Mouse (Mus musculus): ENCODE measurements around the gene Gpc3. TPM values are rescaled to one million over a fixed set of nuclear protein-coding genes. Genes with fewer than 3 reads are reported as not detected.

Gpc3 gene
- polyA plus RNA-seq (2012; ENCODE audit: insufficient read depth, insufficient read length, low replicate concordance, missing spikeins) = not detected in 2 replicates

- Histone ChIP-seq H3K27ac (ENCODE audit: insufficient read depth, low read depth, low read length) (no peak within 1 kb of the TSS), H3K4me3 (ENCODE audit: insufficient read depth, low read depth, low read length) (peak within 1 kb of the TSS; percentile 76), H3K4me1 (ENCODE audit: control insufficient read depth, insufficient read depth, low read length) (peaks cover 3% of the 10 kb centered on the region)
- TF ChIP-seq CTCF (IDR thresholded peaks at IDR 0.05; ENCODE audit: insufficient read depth, low read depth, low read length) (no peak), POLR2A (IDR thresholded peaks at IDR 0.05; ENCODE audit: insufficient read depth, low read depth, low read length) (no peak)
- WGBS = 24% methylated on average over 48 of the region's 48 CpGs
These were observed at the start of gene Gpc3 for GRCm38 (mm10) chrX:52613328-52614030. TSS of gene Gpc3 (minus strand) at chrX:52613950.

- Histone ChIP-seq H3K4me1 (ENCODE audit: control insufficient read depth, insufficient read depth, low read length) (peaks cover 6% of the 10 kb centered on the region), H3K27ac (ENCODE audit: insufficient read depth, low read depth, low read length) (no peak overlapping the region), H3K4me3 (ENCODE audit: insufficient read depth, low read depth, low read length) (no peak overlapping the region)
- TF ChIP-seq CTCF (IDR thresholded peaks at IDR 0.05; ENCODE audit: insufficient read depth, low read depth, low read length) (0 out of 2 replicates have a peak, but pooled peaks have one; percentile 18), POLR2A (IDR thresholded peaks at IDR 0.05; ENCODE audit: insufficient read depth, low read depth, low read length) (no peak)
- WGBS = 28% methylated on average over 10 of the region's 10 CpGs
These were observed 38.2 kb upstream of the Gpc3 start for GRCm38 (mm10) chrX:52651975-52652374.

GRCm38 (mm10) chrX:52651472-52651948 lies 37.8 kb upstream of the Gpc3 start:
- Histone ChIP-seq H3K4me3 (ENCODE audit: insufficient read depth, low read depth, low read length) (no peak overlapping the region), H3K4me1 (ENCODE audit: control insufficient read depth, insufficient read depth, low read length) (peaks cover 6% of the 10 kb centered on the region), H3K27ac (ENCODE audit: insufficient read depth, low read depth, low read length) (no peak overlapping the region)
- TF ChIP-seq CTCF (IDR thresholded peaks at IDR 0.05; ENCODE audit: insufficient read depth, low read depth, low read length) (no peak), POLR2A (IDR thresholded peaks at IDR 0.05; ENCODE audit: insufficient read depth, low read depth, low read length) (no peak)
- 48% methylated on average over 9 of the region's 9 CpGs for WGBS

GRCm38 (mm10) chrX:52648910-52649785 lies 35.4 kb upstream of the Gpc3 start:
- H3K4me3 ChIP-seq (ENCODE audit: insufficient read depth, low read depth, low read length) = no peak overlapping the region
- no peak overlapping the region for H3K27ac ChIP-seq (ENCODE audit: insufficient read depth, low read depth, low read length)
- TF ChIP-seq POLR2A (IDR thresholded peaks at IDR 0.05; ENCODE audit: insufficient read depth, low read depth, low read length) = no peak
- no peak for TF ChIP-seq CTCF (IDR thresholded peaks at IDR 0.05; ENCODE audit: insufficient read depth, low read depth, low read length)
- WGBS = 40% methylated on average over 19 of the region's 19 CpGs
- peaks cover 6% of the 10 kb centered on the region for H3K4me1 ChIP-seq (ENCODE audit: control insufficient read depth, insufficient read depth, low read length)

- H3K27ac ChIP-seq (ENCODE audit: insufficient read depth, low read depth, low read length) = no peak overlapping the region
- 71% methylated on average over 7 of the region's 7 CpGs for WGBS
- peaks cover 6% of the 10 kb centered on the region for H3K4me1 ChIP-seq (ENCODE audit: control insufficient read depth, insufficient read depth, low read length)
- no peak overlapping the region for H3K4me3 ChIP-seq (ENCODE audit: insufficient read depth, low read depth, low read length)
- TF ChIP-seq POLR2A (IDR thresholded peaks at IDR 0.05; ENCODE audit: insufficient read depth, low read depth, low read length) = no peak
- TF ChIP-seq CTCF (IDR thresholded peaks at IDR 0.05; ENCODE audit: insufficient read depth, low read depth, low read length) = no peak
These were observed 30.6 kb upstream of the Gpc3 start for GRCm38 (mm10) chrX:52644393-52644792.

- Histone ChIP-seq H3K27ac (ENCODE audit: insufficient read depth, low read depth, low read length) (no peak overlapping the region), H3K4me3 (ENCODE audit: insufficient read depth, low read depth, low read length) (no peak overlapping the region), H3K4me1 (ENCODE audit: control insufficient read depth, insufficient read depth, low read length) (no peaks in the 10 kb centered on the region)
- no peak for TF ChIP-seq CTCF (IDR thresholded peaks at IDR 0.05; ENCODE audit: insufficient read depth, low read depth, low read length)
- no peak for TF ChIP-seq POLR2A (IDR thresholded peaks at IDR 0.05; ENCODE audit: insufficient read depth, low read depth, low read length)
- WGBS = 81% methylated on average over 2 of the region's 2 CpGs
These were observed 29.6 kb upstream of the Gpc3 start for GRCm38 (mm10) chrX:52643350-52643749.

- no peak for TF ChIP-seq POLR2A (IDR thresholded peaks at IDR 0.05; ENCODE audit: insufficient read depth, low read depth, low read length)
- TF ChIP-seq CTCF (IDR thresholded peaks at IDR 0.05; ENCODE audit: insufficient read depth, low read depth, low read length) = no peak
- WGBS = 87% methylated on average over 2 of the region's 2 CpGs
- H3K27ac ChIP-seq (ENCODE audit: insufficient read depth, low read depth, low read length) = no peak overlapping the region
- no peak overlapping the region for H3K4me3 ChIP-seq (ENCODE audit: insufficient read depth, low read depth, low read length)
- no peaks in the 10 kb centered on the region for H3K4me1 ChIP-seq (ENCODE audit: control insufficient read depth, insufficient read depth, low read length)
These were observed 28.4 kb upstream of the Gpc3 start for GRCm38 (mm10) chrX:52642126-52642525.

DNA sequence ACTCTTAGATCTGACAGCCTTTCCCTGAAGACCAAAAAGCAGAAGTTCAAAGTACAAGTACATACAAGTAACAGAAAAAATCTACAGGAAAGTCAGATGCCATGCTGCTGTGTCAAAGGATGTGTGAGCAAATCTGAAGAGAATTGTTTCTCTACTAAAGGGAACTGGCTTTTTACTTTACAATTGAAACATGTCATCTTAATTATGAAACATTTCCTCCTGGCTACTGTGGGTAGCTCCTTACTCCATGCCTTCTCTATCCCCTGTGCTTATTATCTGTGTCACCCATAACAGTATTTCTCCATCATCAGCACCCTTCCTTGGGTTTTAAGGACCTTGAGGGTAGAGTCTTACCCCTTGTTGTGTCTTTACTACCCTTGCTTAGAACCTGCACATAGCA lies 23.7 kb upstream of the Gpc3 start:
- no peak overlapping the region for H3K27ac ChIP-seq (ENCODE audit: insufficient read depth, low read depth, low read length)
- no peaks in the 10 kb centered on the region for H3K4me1 ChIP-seq (ENCODE audit: control insufficient read depth, insufficient read depth, low read length)
- TF ChIP-seq POLR2A (IDR thresholded peaks at IDR 0.05; ENCODE audit: insufficient read depth, low read depth, low read length) (no peak), CTCF (IDR thresholded peaks at IDR 0.05; ENCODE audit: insufficient read depth, low read depth, low read length) (no peak)
- H3K4me3 ChIP-seq (ENCODE audit: insufficient read depth, low read depth, low read length) = no peak overlapping the region

GRCm38 (mm10) chrX:52633976-52634375 lies 20.2 kb upstream of the Gpc3 start:
- Histone ChIP-seq H3K27ac (ENCODE audit: insufficient read depth, low read depth, low read length) (no peak overlapping the region), H3K4me3 (ENCODE audit: insufficient read depth, low read depth, low read length) (no peak overlapping the region), H3K4me1 (ENCODE audit: control insufficient read depth, insufficient read depth, low read length) (peaks cover 2% of the 10 kb centered on the region; the same call in 1 of the 2 replicates)
- 91% methylated on average over 6 of the region's 6 CpGs for WGBS
- no peak for TF ChIP-seq CTCF (IDR thresholded peaks at IDR 0.05; ENCODE audit: insufficient read depth, low read depth, low read length)
- no peak for TF ChIP-seq POLR2A (IDR thresholded peaks at IDR 0.05; ENCODE audit: insufficient read depth, low read depth, low read length)

Data from olfactory bulb, adult 2 months (tissue).